ENCODE assay signal across 9 mouse cellular contexts in genomic region chr1:162286910-162287309, GRCm38 (mm10).
DNase-seq lines count a peak whose midpoint lies in the region; ATAC-seq and TF ChIP-seq lines count a peak whose summit lies in the region.
"Had no signal": no experiment of that assay in that cellular context is flagged by ENCODE, and none has a peak within 500 bp of the region (broad histone marks: within the 10 kb centered on the region; RNA-seq: fewer than 3 reads in every experiment).

No protein-coding gene starts in this region.

- H3K4me1 ChIP-seq in heart, postnatal 0 days (ENCODE audit: control insufficient read depth, insufficient read depth): no peaks in the 10 kb centered on the region
- peaks cover 3% of the 10 kb centered on the region for H3K4me1 ChIP-seq in heart, embryonic 10.5 days
- H3K4me1 ChIP-seq in MEL (ENCODE audit: control insufficient read depth in 1 of 2, insufficient read depth in 2 of 2, low read length in 2 of 2): no peaks in the 10 kb centered on the region
- no peaks in the 10 kb centered on the region for H3K4me1 ChIP-seq in lung, adult 2 months (ENCODE audit: control insufficient read depth, insufficient read depth, low read length)
- peaks cover 2% of the 10 kb centered on the region; the same call in 1 of the 2 replicates for H3K4me1 ChIP-seq in heart, embryonic 11.5 days (ENCODE audit: control insufficient read depth, insufficient read depth, low read length)

- no peak overlapping the region for H3K9ac ChIP-seq in heart, postnatal 0 days (replicated peaks; ENCODE audit: low read depth, low read length)
- no peak overlapping the region for H3K9ac ChIP-seq in MEL (ENCODE audit: control insufficient read depth, low read depth, low read length, poor library complexity, severe bottlenecking)
- no peak overlapping the region for H3K9ac ChIP-seq in heart, embryonic 11.5 days (ENCODE audit: low read depth, low read length)
- H3K9ac ChIP-seq: hindbrain, embryonic 12.5 days had no signal

- no peaks in the 10 kb centered on the region; the same call in 1 of the 2 replicates for H3K36me3 ChIP-seq in heart, postnatal 0 days (replicated peaks; ENCODE audit: control insufficient read depth, insufficient read depth, low read length)
- no peaks in the 10 kb centered on the region for H3K36me3 ChIP-seq in heart, embryonic 10.5 days
- no peaks in the 10 kb centered on the region for H3K36me3 ChIP-seq in MEL (ENCODE audit: control insufficient read depth in 1 of 2, insufficient read depth in 2 of 2, low read length in 2 of 2)
- no peaks in the 10 kb centered on the region for H3K36me3 ChIP-seq in heart, embryonic 11.5 days (ENCODE audit: control insufficient read depth, insufficient read depth, low read length)
- H3K36me3 ChIP-seq: hindbrain, embryonic 12.5 days had no signal

- no peak for TF ChIP-seq RAD21 in MEL (IDR thresholded peaks at IDR 0.05; ENCODE audit: low read depth, low read length)

- TF ChIP-seq CTCF in heart, postnatal 0 days (IDR thresholded peaks at IDR 0.05; ENCODE audit: low read depth): peak; percentile 17; the same call in 1 of the 2 replicates
- peak; percentile 29 to 50 (median 34); a peak in 5 of 6 replicates for TF ChIP-seq CTCF in MEL (IDR thresholded peaks at IDR 0.05 in 2 of 3, conservative IDR thresholded peaks at IDR 0.05 in 1 of 3; ENCODE audit: control insufficient read depth in 1 of 3, insufficient read depth in 1 of 3, low read depth in 2 of 3, low read length in 3 of 3, poor library complexity in 1 of 3, severe bottlenecking in 1 of 3)
- TF ChIP-seq CTCF in lung, adult 2 months (IDR thresholded peaks at IDR 0.05; ENCODE audit: insufficient read depth, low read length): peak; percentile 33; the same call in 1 of the 2 replicates

- no peak for DNase-seq in heart, postnatal 0 days (ENCODE audit: low spot score)
- DNase-seq in heart, embryonic 10.5 days (ENCODE audit: low spot score): no peak
- DNase-seq in 416B (ENCODE audit: low read depth) (peak; percentile 20), MEL (ENCODE audit: low read depth, low spot score) (peak; percentile 4)
- no peak for DNase-seq in lung, adult 2 months
- DNase-seq in urinary bladder, postnatal 4 days (ENCODE audit: low spot score in 2 of 2): no peak
- no peak for DNase-seq in cerebellum, postnatal 4 days (ENCODE audit: low spot score in 2 of 2)

- no peak for ATAC-seq in heart, postnatal 0 days (ENCODE audit: insufficient read depth, low read depth)
- ATAC-seq in heart, embryonic 11.5 days (replicated peaks; ENCODE audit: insufficient number of reproducible peaks, low FRiP score, low TSS enrichment): no peak

- TF ChIP-seq POLR2A in MEL (IDR thresholded peaks at IDR 0.05; ENCODE audit: control insufficient read depth in 1 of 2, insufficient read depth in 1 of 2, low read depth in 1 of 2, low read length in 2 of 2, poor library complexity in 1 of 2): no peak
- no peak for TF ChIP-seq POLR2A in lung, adult 2 months (IDR thresholded peaks at IDR 0.05; ENCODE audit: borderline replicate concordance, extremely low read depth, low read depth, low read length)

- no peak overlapping the region for H3K4me2 ChIP-seq in heart, postnatal 0 days (ENCODE audit: low read depth, low read length)
- no peak overlapping the region for H3K4me2 ChIP-seq in heart, embryonic 11.5 days
- H3K4me2 ChIP-seq: hindbrain, embryonic 12.5 days had no signal

- TF ChIP-seq EP300 in heart, postnatal 0 days (IDR thresholded peaks at IDR 0.05; ENCODE audit: low read depth): no peak
- no peak for TF ChIP-seq EP300 in MEL (IDR thresholded peaks at IDR 0.05; ENCODE audit: low read depth in 1 of 2, low read length in 2 of 2)

- H3K4me3 ChIP-seq in heart, postnatal 0 days (ENCODE audit: low read depth, low read length): no peak overlapping the region
- no peak overlapping the region for H3K4me3 ChIP-seq in heart, embryonic 10.5 days
- H3K4me3 ChIP-seq in MEL (ENCODE audit: control insufficient read depth in 1 of 2, insufficient read depth in 1 of 2, low read depth in 2 of 2, low read length in 2 of 2): no peak overlapping the region
- H3K4me3 ChIP-seq in lung, adult 2 months (replicated peaks; ENCODE audit: extremely low read depth, low read depth, low read length): no peak overlapping the region
- H3K4me3 ChIP-seq in heart, embryonic 11.5 days (ENCODE audit: low read depth, low read length): no peak overlapping the region
- H3K4me3 ChIP-seq: hindbrain, embryonic 12.5 days had no signal

- H3K79me2 ChIP-seq in MEL (ENCODE audit: control insufficient read depth, insufficient read depth, low read length, poor library complexity): no peaks in the 10 kb centered on the region

- no peaks in the 10 kb centered on the region for H3K27me3 ChIP-seq in heart, postnatal 0 days (ENCODE audit: control insufficient read depth, insufficient read depth, low read length)
- no peaks in the 10 kb centered on the region for H3K27me3 ChIP-seq in heart, embryonic 10.5 days (ENCODE audit: insufficient read depth, poor library complexity, severe bottlenecking)
- H3K27me3 ChIP-seq in MEL (ENCODE audit: control insufficient read depth in 1 of 2, insufficient read depth in 2 of 2, low read length in 2 of 2): peaks cover 0 to 2% of the 10 kb centered on the region in 2 experiments; a peak in 1 of 4 replicates
- H3K27me3 ChIP-seq in heart, embryonic 11.5 days (ENCODE audit: control insufficient read depth, insufficient read depth, low read length): no peaks in the 10 kb centered on the region
- H3K27me3 ChIP-seq: hindbrain, embryonic 12.5 days had no signal

- H3K9me3 ChIP-seq in heart, postnatal 0 days (replicated peaks; ENCODE audit: control insufficient read depth, low read length): no peaks in the 10 kb centered on the region
- no peaks in the 10 kb centered on the region for H3K9me3 ChIP-seq in heart, embryonic 10.5 days
- no peaks in the 10 kb centered on the region for H3K9me3 ChIP-seq in MEL (replicated peaks; ENCODE audit: insufficient read depth, low read length)
- no peaks in the 10 kb centered on the region for H3K9me3 ChIP-seq in heart, embryonic 11.5 days (replicated peaks; ENCODE audit: control insufficient read depth, low read length)
- H3K9me3 ChIP-seq: hindbrain, embryonic 12.5 days had no signal

- 46% methylated on average over 6 of the region's 6 CpGs for WGBS in heart, postnatal 0 days
- WGBS in heart, embryonic 10.5 days: 46% methylated on average over 6 of the region's 6 CpGs
- WGBS in lung, adult 2 months: 57% methylated on average over 6 of the region's 6 CpGs
- WGBS in heart, embryonic 11.5 days (ENCODE audit: insufficient replicate concordance): 53% methylated on average over 6 of the region's 6 CpGs

- no peak overlapping the region for H3K27ac ChIP-seq in heart, postnatal 0 days (ENCODE audit: low read depth)
- H3K27ac ChIP-seq in heart, embryonic 10.5 days: no peak overlapping the region
- H3K27ac ChIP-seq in MEL (ENCODE audit: control insufficient read depth, low read depth, low read length): no peak overlapping the region
- H3K27ac ChIP-seq in heart, embryonic 11.5 days (ENCODE audit: low read depth, low read length): no peak overlapping the region
- H3K27ac ChIP-seq: hindbrain, embryonic 12.5 days had no signal

TF ChIP-seq in MEL, 35 proteins besides CTCF, POLR2A, EP300 and RAD21:
- TF ChIP-seq MYC (IDR thresholded peaks at IDR 0.05; ENCODE audit: low read depth, low read length): no peak
- no peak for TF ChIP-seq ZKSCAN1 (IDR thresholded peaks at IDR 0.05; ENCODE audit: low read depth, low read length)
- TF ChIP-seq GATA1 (IDR thresholded peaks at IDR 0.05; ENCODE audit: low read depth, low read length): no peak
- TF ChIP-seq MAZ (IDR thresholded peaks at IDR 0.05; ENCODE audit: low read depth, low read length): no peak
- no peak for TF ChIP-seq NELFE (IDR thresholded peaks at IDR 0.05; ENCODE audit: low read depth, low read length)
- no peak for TF ChIP-seq MAX (IDR thresholded peaks at IDR 0.05; ENCODE audit: low read length)
- no peak for TF ChIP-seq MAFK (IDR thresholded peaks at IDR 0.05; ENCODE audit: borderline replicate concordance, low read depth, low read length)
- TF ChIP-seq POLR2AphosphoS2 (IDR thresholded peaks at IDR 0.05; ENCODE audit: low read length): no peak

Comparison
In these comparisons a context has a peak if more than half of its experiments do, and no peak if none do; other contexts are left out.
1. DNase-seq: peak in 416B (single experiment) and MEL (single experiment); none in heart, postnatal 0 days (single experiment), heart, embryonic 10.5 days (single experiment), lung, adult 2 months (single experiment), urinary bladder, postnatal 4 days (0 of 2) and cerebellum, postnatal 4 days (0 of 2).
2. Peak in every context shown above with its lines, with median percentiles within 50 percentile points of each other: CTCF ChIP-seq.